In the genomic region with DNA sequence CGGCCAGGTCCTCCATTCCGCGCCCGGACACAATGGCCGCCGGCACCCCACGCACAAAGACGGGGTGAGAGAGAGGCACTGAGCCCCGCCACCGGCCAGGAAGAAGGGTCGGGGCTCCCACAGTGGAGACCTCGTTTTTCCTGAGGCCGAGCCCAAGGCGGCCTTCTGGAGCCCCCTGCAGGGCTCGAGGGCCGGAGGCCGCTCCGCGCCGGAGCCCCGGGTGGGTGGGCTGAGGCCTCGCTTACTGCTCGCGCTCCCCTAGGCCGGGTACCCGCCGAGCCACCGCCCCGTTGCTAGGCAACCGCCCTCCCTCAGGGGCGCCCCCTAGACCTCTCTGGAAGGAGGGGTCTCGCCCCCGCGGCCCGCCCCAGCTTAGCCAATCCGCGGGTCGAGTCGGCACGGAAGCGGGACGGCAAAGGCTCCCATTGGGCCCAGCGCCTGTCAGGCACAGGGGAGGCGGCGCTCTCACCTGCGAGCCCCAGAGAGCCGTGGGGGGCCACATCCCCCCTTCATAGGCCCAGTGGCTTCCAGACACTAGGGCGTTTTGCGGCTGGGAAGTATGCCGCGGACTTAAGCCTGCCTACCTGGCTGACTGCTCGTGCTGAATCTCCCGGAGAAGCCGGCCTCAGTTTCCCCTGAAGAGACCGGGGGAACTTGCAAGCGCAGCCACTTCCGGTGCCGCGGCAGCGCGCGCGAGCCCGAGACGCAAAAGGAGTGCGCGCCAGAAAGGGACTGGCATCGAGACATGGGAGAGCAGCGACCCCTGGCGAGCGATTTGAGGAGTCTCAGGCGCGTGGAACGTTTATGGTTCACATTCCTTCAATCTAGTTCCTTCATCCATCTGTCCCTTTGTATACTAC, we compare ENCODE assay signal across 8 mouse cellular contexts. TPM values are rescaled to one million over a fixed set of nuclear protein-coding genes. Genes with fewer than 3 reads are reported as not detected.
DNase-seq lines count a peak whose midpoint lies in the region; ATAC-seq and TF ChIP-seq lines count a peak whose summit lies in the region.

A gene (minus strand): TSS at position 710 of the 860 bp plus-strand sequence.

- peak; percentile 81 for TF ChIP-seq CTCF in G1E (IDR thresholded peaks at IDR 0.05; ENCODE audit: low read depth, low read length)
- peak; percentile 99 for TF ChIP-seq CTCF in forebrain, postnatal 0 days (IDR thresholded peaks at IDR 0.05; ENCODE audit: low read depth)

- peak; percentile 100 for DNase-seq in G1E (ENCODE audit: low spot score)
- peak; percentile 98 for DNase-seq in cerebellum, adult 18-20 months
- DNase-seq in forebrain, postnatal 0 days: peak; percentile 99
- DNase-seq in heart, postnatal 4 days: peak; percentile 99
- DNase-seq in layer of hippocampus, adult 8-10 months (ENCODE audit: low spot score in 2 of 2): peak; percentile 96 to 98
- DNase-seq in ovary, adult 18-20 months (ENCODE audit: low spot score): peak; percentile 98
- DNase-seq in thymus, postnatal 0 days (ENCODE audit: low spot score): peak; percentile 100

- H3K4me1 ChIP-seq in G1E (ENCODE audit: insufficient read depth, low read depth, low read length): peaks cover 46% of the 10 kb centered on the region
- H3K4me1 ChIP-seq in forebrain, postnatal 0 days (ENCODE audit: insufficient read depth): peaks cover 34% of the 10 kb centered on the region
- peaks cover 43% of the 10 kb centered on the region for H3K4me1 ChIP-seq in lung, embryonic 15.5 days

- peak within 1 kb of the TSS; percentile 79 for H3K4me3 ChIP-seq in G1E (ENCODE audit: low read depth, low read length)
- H3K4me3 ChIP-seq in forebrain, postnatal 0 days (ENCODE audit: low read depth, low read length): peak within 1 kb of the TSS; percentile 93
- H3K4me3 ChIP-seq in lung, embryonic 15.5 days: peak within 1 kb of the TSS; percentile 62

- ATAC-seq in G1E (ENCODE audit: extremely low read depth, insufficient number of reproducible peaks, low FRiP score, poor library complexity, severe bottlenecking): peak; percentile 87
- peak; percentile 97 for ATAC-seq in forebrain, postnatal 0 days
- ATAC-seq in lung, embryonic 15.5 days (ENCODE audit: borderline replicate concordance, extremely low read depth, low FRiP score, low TSS enrichment): peak; percentile 96

- 2% methylated on average over 64 of the region's 74 CpGs for WGBS in forebrain, postnatal 0 days
- under 1% methylated on average over 72 of the region's 74 CpGs for WGBS in lung, embryonic 15.5 days

- H3K9me3 ChIP-seq in G1E (replicated peaks): no peaks in the 10 kb centered on the region
- no peaks in the 10 kb centered on the region for H3K9me3 ChIP-seq in forebrain, postnatal 0 days (ENCODE audit: low read length)
- no peaks in the 10 kb centered on the region for H3K9me3 ChIP-seq in lung, embryonic 15.5 days

- H3K27me3 ChIP-seq in G1E (ENCODE audit: insufficient read depth, low read length): no peaks in the 10 kb centered on the region
- no peaks in the 10 kb centered on the region for H3K27me3 ChIP-seq in forebrain, postnatal 0 days (ENCODE audit: insufficient read depth, low read length)
- no peaks in the 10 kb centered on the region for H3K27me3 ChIP-seq in lung, embryonic 15.5 days

- peaks cover 34% of the 10 kb centered on the region for H3K36me3 ChIP-seq in G1E (replicated peaks)
- no peaks in the 10 kb centered on the region; the same call in 1 of the 2 replicates for H3K36me3 ChIP-seq in forebrain, postnatal 0 days (ENCODE audit: insufficient read depth)
- H3K36me3 ChIP-seq in lung, embryonic 15.5 days: no peaks in the 10 kb centered on the region

- peak within 1 kb of the TSS; percentile 85 for H3K4me2 ChIP-seq in forebrain, postnatal 0 days (ENCODE audit: low read depth)
- peak within 1 kb of the TSS; percentile 66 for H3K4me2 ChIP-seq in lung, embryonic 15.5 days

- H3K27ac ChIP-seq in forebrain, postnatal 0 days (ENCODE audit: low read depth, low read length): peak within 1 kb of the TSS; percentile 99
- peak within 1 kb of the TSS; percentile 97 for H3K27ac ChIP-seq in lung, embryonic 15.5 days

- H3K9ac ChIP-seq in forebrain, postnatal 0 days: peak within 1 kb of the TSS; percentile 96
- peak within 1 kb of the TSS; percentile 80 for H3K9ac ChIP-seq in lung, embryonic 15.5 days

RNA-seq across cellular contexts. Expression of the gene that starts here (rescaled TPM):
- 35.2 and 79.6 TPM in 2 replicates for total RNA-seq in G1E (2014; fragmentation: Nextera tagmentation)
- 27.0 and 31.6 TPM in 2 replicates for total RNA-seq in G1E (2017)
- 63.3 and 82.7 TPM in 2 replicates for polyA plus RNA-seq in G1E (2012)
- total RNA-seq in forebrain, postnatal 0 days (2014; rRNA removed): 152 and 157 TPM in 2 replicates
- polyA plus RNA-seq in forebrain, postnatal 0 days (2015; fragmentation: Nextera tagmentation; extraction: Ambion mirVana): 173 and 175 TPM in 2 replicates
- 10 to 100 TPM; 39.0 to 45.0 TPM for total RNA-seq in heart, postnatal 4 days (2021)
- 100 to 1,000 TPM; 124 to 140 (median 132) TPM for total RNA-seq in layer of hippocampus, adult 8-10 months (2022)
- polyA plus RNA-seq in lung, embryonic 15.5 days (2015; fragmentation: Nextera tagmentation; extraction: Ambion mirVana): 101 and 107 TPM in 2 replicates
- polyA plus RNA-seq in thymus, postnatal 0 days (2015; fragmentation: Nextera tagmentation; extraction: Ambion mirVana): 178 TPM in 2 replicates

Comparison
In these comparisons a context has a peak if more than half of its experiments do, and no peak if none do; other contexts are left out.
1. Peak in every context shown above with its lines: DNase-seq, ATAC-seq, H3K4me3 ChIP-seq and H3K27ac ChIP-seq.